Mouse (Mus musculus): ENCODE data around the gene Gm10160.

- TF ChIP-seq GATA1 (IDR thresholded peaks at IDR 0.05; ENCODE audit: borderline replicate concordance, low read length) (no peak), FLI1 (IDR thresholded peaks at IDR 0.05; ENCODE audit: low read length) (no peak)
Observed at GRCm38 (mm10) chr7:81850171-81850570, 5.4 kb downstream of the Gm10160 start.

Data from megakaryocyte, embryonic 14.5 days (primary cell).